Comparison of ENCODE assay signal across 23 mouse cellular contexts in genomic region chr11:7506421-7506945, GRCm38 (mm10).
DNase-seq lines count a peak whose midpoint lies in the region; ATAC-seq and TF ChIP-seq lines count a peak whose summit lies in the region.
"Had no signal": no experiment of that assay in that cellular context is flagged by ENCODE, and none has a peak within 500 bp of the region (broad histone marks: within the 10 kb centered on the region; RNA-seq: fewer than 3 reads in every experiment).

No protein-coding gene starts in this region.

- no peaks in the 10 kb centered on the region; the same call in 1 of the 2 replicates for H3K4me1 ChIP-seq in intestine, embryonic 14.5 days (replicated peaks; ENCODE audit: control insufficient read depth, insufficient read depth, low read length)
- no peaks in the 10 kb centered on the region for H3K4me1 ChIP-seq in intestine, postnatal 0 days (replicated peaks; ENCODE audit: control insufficient read depth, insufficient read depth, low read length)
- H3K4me1 ChIP-seq in liver, adult 2 months (ENCODE audit: control insufficient read depth, insufficient read depth, low read length), result no peaks in the 10 kb centered on the region
- H3K4me1 ChIP-seq in liver, postnatal 0 days (ENCODE audit: insufficient read depth), result no peaks in the 10 kb centered on the region
- H3K4me1 ChIP-seq: forebrain, embryonic 15.5 days; liver, embryonic 15.5 days; midbrain, embryonic 15.5 days; stomach, embryonic 15.5 days had no signal

- H3K27me3 ChIP-seq in intestine, embryonic 14.5 days (replicated peaks; ENCODE audit: control insufficient read depth, insufficient read depth, low read length), result no peaks in the 10 kb centered on the region
- no peaks in the 10 kb centered on the region for H3K27me3 ChIP-seq in intestine, postnatal 0 days (replicated peaks; ENCODE audit: control insufficient read depth, insufficient read depth, low read length)
- H3K27me3 ChIP-seq in liver, adult 2 months (ENCODE audit: control insufficient read depth, insufficient read depth, low read length), result no peaks in the 10 kb centered on the region
- no peaks in the 10 kb centered on the region for H3K27me3 ChIP-seq in liver, postnatal 0 days (ENCODE audit: insufficient read depth, low read length)
- H3K27me3 ChIP-seq: embryonic facial prominence, embryonic 12.5 days; forebrain, embryonic 15.5 days; liver, embryonic 15.5 days; midbrain, embryonic 15.5 days; stomach, embryonic 15.5 days had no signal

- no peak for TF ChIP-seq CTCF in intestine, postnatal 0 days (IDR thresholded peaks at IDR 0.05; ENCODE audit: low read depth)
- no peak for TF ChIP-seq CTCF in liver, adult 2 months (IDR thresholded peaks at IDR 0.05; ENCODE audit: low read depth, low read length)
- TF ChIP-seq CTCF in liver, postnatal 0 days (IDR thresholded peaks at IDR 0.05; ENCODE audit: low read depth), result no peak

- H3K9me3 ChIP-seq in intestine, embryonic 14.5 days (ENCODE audit: control insufficient read depth, low read length), result no peaks in the 10 kb centered on the region
- no peaks in the 10 kb centered on the region for H3K9me3 ChIP-seq in intestine, postnatal 0 days (ENCODE audit: control insufficient read depth)
- no peaks in the 10 kb centered on the region for H3K9me3 ChIP-seq in liver, postnatal 0 days (ENCODE audit: low read length)
- H3K9me3 ChIP-seq: embryonic facial prominence, embryonic 12.5 days; forebrain, embryonic 15.5 days; heart, embryonic 10.5 days; liver, embryonic 15.5 days; midbrain, embryonic 15.5 days; stomach, embryonic 15.5 days had no signal

- TF ChIP-seq POLR2A in liver, adult 2 months (IDR thresholded peaks at IDR 0.05; ENCODE audit: extremely low read depth, insufficient read depth, low read length), result no peak

- 0 out of 2 replicates have a peak, but pooled peaks have one; percentile 40 for ATAC-seq in intestine, embryonic 14.5 days (replicated peaks; ENCODE audit: low FRiP score, low TSS enrichment, low read depth)
- no peak for ATAC-seq in intestine, postnatal 0 days
- no peak for ATAC-seq in liver, postnatal 0 days
- ATAC-seq: forebrain, embryonic 15.5 days; midbrain, embryonic 15.5 days had no signal

- H3K4me2 ChIP-seq in intestine, embryonic 14.5 days (ENCODE audit: low read length), result no peak overlapping the region
- no peak overlapping the region for H3K4me2 ChIP-seq in intestine, postnatal 0 days (replicated peaks; ENCODE audit: low read depth)
- H3K4me2 ChIP-seq in liver, postnatal 0 days (ENCODE audit: low read depth, low read length), result no peak overlapping the region
- H3K4me2 ChIP-seq: embryonic facial prominence, embryonic 12.5 days; forebrain, embryonic 15.5 days; liver, embryonic 15.5 days; midbrain, embryonic 15.5 days; stomach, embryonic 15.5 days had no signal

- no peak for TF ChIP-seq EP300 in liver, postnatal 0 days (IDR thresholded peaks at IDR 0.05; ENCODE audit: low read depth)

- H3K4me3 ChIP-seq in intestine, embryonic 14.5 days (ENCODE audit: low read depth, low read length), result no peak overlapping the region
- H3K4me3 ChIP-seq in intestine, postnatal 0 days (ENCODE audit: low read depth, low read length), result no peak overlapping the region
- no peak overlapping the region for H3K4me3 ChIP-seq in liver, adult 2 months (ENCODE audit: insufficient read depth, low read depth, low read length)
- H3K4me3 ChIP-seq in liver, postnatal 0 days (ENCODE audit: low read depth, low read length), result no peak overlapping the region
- H3K4me3 ChIP-seq: embryonic facial prominence, embryonic 12.5 days; forebrain, embryonic 15.5 days; heart, embryonic 10.5 days; liver, embryonic 15.5 days; midbrain, embryonic 15.5 days; myocyte; stomach, embryonic 15.5 days had no signal

- H3K36me3 ChIP-seq in intestine, embryonic 14.5 days (ENCODE audit: control insufficient read depth, insufficient read depth, low read length), result no peaks in the 10 kb centered on the region
- H3K36me3 ChIP-seq in intestine, postnatal 0 days (ENCODE audit: control insufficient read depth, insufficient read depth), result no peaks in the 10 kb centered on the region
- H3K36me3 ChIP-seq in liver, adult 2 months (ENCODE audit: control insufficient read depth, insufficient read depth, low read length), result no peaks in the 10 kb centered on the region
- H3K36me3 ChIP-seq in liver, postnatal 0 days (replicated peaks; ENCODE audit: insufficient read depth, low read length), result no peaks in the 10 kb centered on the region
- H3K36me3 ChIP-seq: embryonic facial prominence, embryonic 12.5 days; forebrain, embryonic 15.5 days; heart, embryonic 10.5 days; liver, embryonic 15.5 days; midbrain, embryonic 15.5 days; stomach, embryonic 15.5 days had no signal

- H3K79me2 ChIP-seq in liver, adult 2 months (ENCODE audit: control insufficient read depth, insufficient read depth, low read length), result no peaks in the 10 kb centered on the region

- DNase-seq in intestine, embryonic 14.5 days (ENCODE audit: low spot score), result no peak
- DNase-seq in liver, adult 2 months (ENCODE audit: extremely low read depth, low read depth, low spot score), result peak; percentile 11
- no peak for DNase-seq in liver, postnatal 0 days
- DNase-seq in embryo, embryonic 10.5 days (ENCODE audit: low spot score), result peak; percentile 24
- DNase-seq in forelimb bud, embryonic 11.5 days (ENCODE audit: low read depth, low spot score), result peak; percentile 58
- no peak for DNase-seq in cerebellum, postnatal 25 days
- no peak for DNase-seq in layer of hippocampus, adult 8-10 months (ENCODE audit: low spot score in 2 of 2)
- DNase-seq: cerebellum, adult 11-12 months; cerebellum, postnatal 14 days; heart, postnatal 10 days; kidney, adult 9 months; layer of hippocampus, adult 9-11 months; lung, postnatal 14 days; right cerebral cortex, postnatal 14 days; spleen, adult 18-20 months had no signal

- no peak overlapping the region for H3K27ac ChIP-seq in intestine, embryonic 14.5 days (ENCODE audit: low read depth)
- H3K27ac ChIP-seq in intestine, postnatal 0 days (ENCODE audit: low read depth, low read length), result no peak overlapping the region
- H3K27ac ChIP-seq in liver, adult 2 months (replicated peaks; ENCODE audit: insufficient read depth, low read depth, low read length), result no peak overlapping the region; the same call in 1 of the 2 replicates
- H3K27ac ChIP-seq in liver, postnatal 0 days (ENCODE audit: low read depth), result no peak overlapping the region
- H3K27ac ChIP-seq: embryonic facial prominence, embryonic 12.5 days; forebrain, embryonic 15.5 days; heart, embryonic 10.5 days; liver, embryonic 15.5 days; midbrain, embryonic 15.5 days; stomach, embryonic 15.5 days had no signal

- WGBS in intestine, embryonic 14.5 days, result 20% methylated on average over 7 of the region's 7 CpGs
- 39% methylated on average over 7 of the region's 7 CpGs for WGBS in intestine, postnatal 0 days
- 68% methylated on average over 7 of the region's 7 CpGs for WGBS in liver, adult 2 months
- 65% methylated on average over 7 of the region's 7 CpGs for WGBS in liver, postnatal 0 days (ENCODE audit: insufficient replicate concordance)

- H3K9ac ChIP-seq in intestine, embryonic 14.5 days (ENCODE audit: low read length), result no peak overlapping the region
- H3K9ac ChIP-seq in intestine, postnatal 0 days (ENCODE audit: low read depth, low read length), result no peak overlapping the region
- no peak overlapping the region for H3K9ac ChIP-seq in liver, adult 2 months (ENCODE audit: low read depth, low read length)
- H3K9ac ChIP-seq in liver, postnatal 0 days (replicated peaks), result no peak overlapping the region
- H3K9ac ChIP-seq: embryonic facial prominence, embryonic 12.5 days; forebrain, embryonic 15.5 days; liver, embryonic 15.5 days; midbrain, embryonic 15.5 days; stomach, embryonic 15.5 days had no signal

Comparison
In these comparisons a context has a peak if more than half of its experiments do, and no peak if none do; other contexts are left out.
1. DNase-seq: peak in liver, adult 2 months (single experiment), embryo, embryonic 10.5 days (single experiment) and forelimb bud, embryonic 11.5 days (single experiment); none in intestine, embryonic 14.5 days (single experiment), liver, postnatal 0 days (single experiment), cerebellum, postnatal 25 days (0 of 2) and layer of hippocampus, adult 8-10 months (0 of 2).